Mouse (Mus musculus): ENCODE results near the gene Olfr1061. TPM values are rescaled to one million over a fixed set of nuclear protein-coding genes. Genes with fewer than 3 reads are reported as not detected.
"Not testable (repeated sequence)": the region's sequence is repeated elsewhere in the genome, so short reads cannot be mapped to it uniquely, and the experiment has no call there.

The Olfr1061 gene
- not detected in 2 replicates for polyA plus RNA-seq (2016; fragmentation: Nextera tagmentation; extraction: Ambion mirVana)

DNA sequence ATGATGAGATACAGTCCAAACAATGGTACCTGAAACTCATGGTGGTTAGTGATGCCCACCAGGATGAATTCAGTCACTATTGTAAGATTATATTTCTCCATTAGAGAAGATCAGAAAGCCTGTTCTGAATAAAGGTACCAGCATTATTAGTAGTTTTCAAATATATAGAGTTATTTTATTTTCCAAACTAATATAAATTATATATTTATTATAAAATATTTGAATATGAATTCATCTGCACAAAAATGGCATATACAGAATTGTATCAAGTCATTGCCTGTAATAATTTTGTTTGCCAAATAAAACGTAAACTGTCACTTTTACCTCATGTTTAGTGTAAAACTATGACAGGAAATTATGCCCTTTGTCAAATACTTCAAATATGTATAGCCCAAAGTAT, at the start of gene Olfr1061:
Gene Olfr1061 (minus strand): TSS at position 101 of the 400 bp plus-strand sequence.
- Histone ChIP-seq H3K36me3 (no peaks in the 10 kb centered on the region), H3K4me1 (no peaks in the 10 kb centered on the region), H3K27ac (no peak within 1 kb of the TSS), H3K4me3 (no peak within 1 kb of the TSS), H3K27me3 (ENCODE audit: low read depth, poor library complexity, severe bottlenecking) (no peaks in the 10 kb centered on the region), H3K9me3 (replicated peaks) (no peaks in the 10 kb centered on the region)
- 87% methylated on average over 1 of the region's 1 CpGs for WGBS
- no peak for DNase-seq (ENCODE audit: low spot score)

- DNase-seq (ENCODE audit: low spot score): no peak
- Histone ChIP-seq H3K4me1 (no peaks in the 10 kb centered on the region), H3K27me3 (ENCODE audit: low read depth, poor library complexity, severe bottlenecking) (no peaks in the 10 kb centered on the region), H3K4me3 (no peak overlapping the region), H3K27ac (no peak overlapping the region), H3K9me3 (replicated peaks) (no peaks in the 10 kb centered on the region), H3K36me3 (no peaks in the 10 kb centered on the region)
- 86% methylated on average over 1 of the region's 1 CpGs for WGBS
Observed at GRCm38 (mm10) chr2:86460434-86460833, 46.6 kb upstream of the Olfr1061 start.

- no peaks in the 10 kb centered on the region for H3K27me3 ChIP-seq (ENCODE audit: low read depth, poor library complexity, severe bottlenecking)
- H3K36me3 ChIP-seq: no peaks in the 10 kb centered on the region
- no peak within 1 kb of the TSS for H3K27ac ChIP-seq
- WGBS: 91% methylated on average over 1 of the region's 1 CpGs
- H3K4me1 ChIP-seq: no peaks in the 10 kb centered on the region
- no peak for DNase-seq (ENCODE audit: low spot score)
- H3K4me3 ChIP-seq: no peak within 1 kb of the TSS
- no peaks in the 10 kb centered on the region for H3K9me3 ChIP-seq (replicated peaks)
Observed at GRCm38 (mm10) chr2:86456169-86456568, 42.3 kb upstream of the Olfr1061 start, which contains the start of gene Olfr1066. Gene Olfr1066 (minus strand): TSS chr2:86456269.

DNA sequence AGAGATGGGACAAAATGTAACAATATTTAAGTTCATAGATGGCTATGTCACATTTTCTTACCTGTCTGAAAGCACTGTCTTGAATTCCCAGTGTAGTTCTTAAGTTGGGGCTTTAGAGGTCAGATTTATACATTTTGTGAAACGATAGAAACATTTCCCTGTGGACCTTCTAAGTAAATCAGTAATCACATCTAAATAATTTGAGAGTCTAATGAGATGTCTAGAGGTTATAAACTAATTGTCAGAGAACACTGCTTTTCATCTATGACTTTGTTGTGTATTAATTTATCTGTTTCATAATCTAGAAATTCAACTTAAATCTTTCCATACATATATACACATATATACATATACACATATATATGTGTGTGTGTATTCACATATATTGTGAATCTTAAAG, 36.6 kb upstream of the Olfr1061 start, which contains the start of gene Olfr1065:
Gene Olfr1065 (minus strand): TSS at position 101 of the 400 bp plus-strand sequence.
- H3K36me3 ChIP-seq; H3K9me3 ChIP-seq (replicated peaks); H3K4me1 ChIP-seq; DNase-seq (ENCODE audit: low spot score); H3K27me3 ChIP-seq (ENCODE audit: low read depth, poor library complexity, severe bottlenecking); H3K4me3 ChIP-seq; H3K27ac ChIP-seq: not testable (repeated sequence)
- WGBS: 87% methylated on average over 1 of the region's 1 CpGs

DNA sequence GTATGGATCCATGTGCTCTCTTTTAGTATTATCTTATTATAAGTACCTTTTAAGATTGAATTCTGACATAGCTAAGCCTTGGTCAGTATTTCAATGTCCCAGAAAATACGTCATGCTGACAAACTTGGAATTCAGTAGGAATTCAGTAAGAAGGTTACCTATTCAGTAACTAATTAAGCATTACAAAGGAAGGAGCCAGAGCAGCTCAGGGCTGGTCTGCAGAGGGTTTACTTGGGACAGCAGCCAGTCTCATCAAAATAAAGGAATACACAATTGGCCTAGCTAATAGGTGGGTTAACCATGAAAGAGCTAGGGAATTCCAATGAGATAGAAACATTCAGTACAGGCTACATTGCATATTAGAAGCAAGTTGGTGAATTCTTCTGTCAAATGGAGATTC, 28.3 kb upstream of the Olfr1061 start:
- 83% methylated on average over 1 of the region's 1 CpGs for WGBS
- not testable (repeated sequence) for DNase-seq (ENCODE audit: low spot score); H3K27me3 ChIP-seq (ENCODE audit: low read depth, poor library complexity, severe bottlenecking); H3K4me1 ChIP-seq; H3K9me3 ChIP-seq (replicated peaks); H3K36me3 ChIP-seq; H3K27ac ChIP-seq; H3K4me3 ChIP-seq

- WGBS: 90% methylated on average over 8 of the region's 8 CpGs
- H3K36me3 ChIP-seq; H3K27ac ChIP-seq; H3K4me3 ChIP-seq; DNase-seq (ENCODE audit: low spot score); H3K27me3 ChIP-seq (ENCODE audit: low read depth, poor library complexity, severe bottlenecking); H3K9me3 ChIP-seq (replicated peaks); H3K4me1 ChIP-seq: not testable (repeated sequence)
Observed at GRCm38 (mm10) chr2:86428511-86428910, 14.7 kb upstream of the Olfr1061 start.

- H3K36me3 ChIP-seq; H3K4me3 ChIP-seq; DNase-seq (ENCODE audit: low spot score): not testable (repeated sequence)
Observed at GRCm38 (mm10) chr2:86426649-86427048, 12.8 kb upstream of the Olfr1061 start, which contains the start of gene Olfr1062. Gene Olfr1062 (minus strand): TSS chr2:86426749.

GRCm38 (mm10) chr2:86395114-86395513, 18.7 kb downstream of the Olfr1061 start:
- WGBS: 92% methylated on average over 2 of the region's 2 CpGs
- H3K27me3 ChIP-seq (ENCODE audit: low read depth, poor library complexity, severe bottlenecking): no peaks in the 10 kb centered on the region
- no peaks in the 10 kb centered on the region for H3K9me3 ChIP-seq (replicated peaks)
- no peak overlapping the region for H3K27ac ChIP-seq
- no peak for DNase-seq (ENCODE audit: low spot score)
- no peak overlapping the region for H3K4me3 ChIP-seq
- H3K36me3 ChIP-seq: no peaks in the 10 kb centered on the region
- no peaks in the 10 kb centered on the region for H3K4me1 ChIP-seq

More at GRCm38 (mm10) chr2:86426649-86427048, 12.8 kb upstream of the Olfr1061 start, which contains the start of gene Olfr1062:
- not testable (repeated sequence) for H3K4me1 ChIP-seq; H3K27me3 ChIP-seq (ENCODE audit: low read depth, poor library complexity, severe bottlenecking); H3K27ac ChIP-seq; H3K9me3 ChIP-seq (replicated peaks)

- not testable (repeated sequence) for H3K36me3 ChIP-seq; H3K4me1 ChIP-seq; DNase-seq (ENCODE audit: low spot score); H3K9me3 ChIP-seq (replicated peaks); H3K27me3 ChIP-seq (ENCODE audit: low read depth, poor library complexity, severe bottlenecking); H3K4me3 ChIP-seq; H3K27ac ChIP-seq
Observed at GRCm38 (mm10) chr2:86388461-86388860, 25.4 kb downstream of the Olfr1061 start, which contains the start of gene Olfr1058. Gene Olfr1058 (minus strand): TSS chr2:86388561.

- Histone ChIP-seq H3K27ac (no peak within 1 kb of the TSS), H3K4me1 (no peaks in the 10 kb centered on the region), H3K36me3 (no peaks in the 10 kb centered on the region), H3K9me3 (replicated peaks) (no peaks in the 10 kb centered on the region), H3K27me3 (ENCODE audit: low read depth, poor library complexity, severe bottlenecking) (no peaks in the 10 kb centered on the region), H3K4me3 (no peak within 1 kb of the TSS)
- DNase-seq (ENCODE audit: low spot score): no peak
Observed at GRCm38 (mm10) chr2:86378293-86378692, 35.6 kb downstream of the Olfr1061 start, which contains the start of gene Olfr1057. Gene Olfr1057 (minus strand): TSS chr2:86378393.

DNA sequence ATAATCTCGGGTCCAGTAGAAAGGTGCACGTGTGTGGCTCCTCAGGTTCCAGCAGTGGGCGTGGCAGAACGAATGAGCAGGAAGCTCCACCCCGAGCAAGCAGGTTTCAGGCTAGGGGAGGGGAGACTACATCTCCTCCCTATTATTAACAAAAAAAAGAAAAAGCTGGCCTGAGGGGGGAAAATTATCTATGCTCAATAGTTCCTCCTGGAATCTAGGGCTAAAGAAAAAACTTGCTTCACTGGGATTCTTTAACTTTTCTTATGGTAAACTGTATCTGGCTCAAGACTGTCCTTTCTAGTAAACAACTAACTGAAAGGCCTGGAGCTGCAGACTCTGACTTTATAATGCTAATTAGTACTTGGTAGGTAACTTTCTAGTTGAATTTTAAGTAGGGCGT, 47.5 kb downstream of the Olfr1061 start:
- not testable (repeated sequence) for DNase-seq (ENCODE audit: low spot score); H3K9me3 ChIP-seq (replicated peaks); H3K4me3 ChIP-seq; H3K4me1 ChIP-seq; H3K27me3 ChIP-seq (ENCODE audit: low read depth, poor library complexity, severe bottlenecking); H3K27ac ChIP-seq; H3K36me3 ChIP-seq
- WGBS: 50% methylated on average over 1 of the region's 6 CpGs

Other genes starting within 250 kb of the Olfr1061 start
- not detected in 2 replicates for gene Olfr1043, start 246.5 kb downstream of the Olfr1061 start, polyA plus RNA-seq (2016; fragmentation: Nextera tagmentation; extraction: Ambion mirVana)
- not detected in 2 replicates for gene Olfr1044, start 236.2 kb downstream of the Olfr1061 start, polyA plus RNA-seq (2016; fragmentation: Nextera tagmentation; extraction: Ambion mirVana)
- gene Olfr52, start 228.4 kb downstream of the Olfr1061 start, polyA plus RNA-seq (2016; fragmentation: Nextera tagmentation; extraction: Ambion mirVana): not detected in 2 replicates
- gene Olfr1045, start 211.0 kb downstream of the Olfr1061 start, polyA plus RNA-seq (2016; fragmentation: Nextera tagmentation; extraction: Ambion mirVana): not detected in 2 replicates
- not detected in 2 replicates for gene Olfr1046, start 194.7 kb downstream of the Olfr1061 start, polyA plus RNA-seq (2016; fragmentation: Nextera tagmentation; extraction: Ambion mirVana)
- not detected in 2 replicates for gene Olfr1047, start 182.6 kb downstream of the Olfr1061 start, polyA plus RNA-seq (2016; fragmentation: Nextera tagmentation; extraction: Ambion mirVana)
- gene Olfr1048, start 173.8 kb downstream of the Olfr1061 start, polyA plus RNA-seq (2016; fragmentation: Nextera tagmentation; extraction: Ambion mirVana): not detected in 2 replicates
- not detected in 2 replicates for gene Olfr1049, start 155.7 kb downstream of the Olfr1061 start, polyA plus RNA-seq (2016; fragmentation: Nextera tagmentation; extraction: Ambion mirVana)
- gene Olfr1051, start 135.0 kb downstream of the Olfr1061 start, polyA plus RNA-seq (2016; fragmentation: Nextera tagmentation; extraction: Ambion mirVana): not detected in 2 replicates
- gene Olfr1052, start 121.6 kb downstream of the Olfr1061 start, polyA plus RNA-seq (2016; fragmentation: Nextera tagmentation; extraction: Ambion mirVana): not detected in 2 replicates
- not detected in 2 replicates for gene Olfr1053, start 98.8 kb downstream of the Olfr1061 start, polyA plus RNA-seq (2016; fragmentation: Nextera tagmentation; extraction: Ambion mirVana)
- not detected in 2 replicates for gene Olfr1054, start 78.6 kb downstream of the Olfr1061 start, polyA plus RNA-seq (2016; fragmentation: Nextera tagmentation; extraction: Ambion mirVana)
- gene Olfr1055, start 63.8 kb downstream of the Olfr1061 start, polyA plus RNA-seq (2016; fragmentation: Nextera tagmentation; extraction: Ambion mirVana): not detected in 2 replicates
- not detected in 2 replicates for gene Olfr1056, start 51.6 kb downstream of the Olfr1061 start, polyA plus RNA-seq (2016; fragmentation: Nextera tagmentation; extraction: Ambion mirVana)
- not detected in 2 replicates for gene Olfr1057, start 35.7 kb downstream of the Olfr1061 start, polyA plus RNA-seq (2016; fragmentation: Nextera tagmentation; extraction: Ambion mirVana)
- gene Olfr1058, start 25.5 kb downstream of the Olfr1061 start, polyA plus RNA-seq (2016; fragmentation: Nextera tagmentation; extraction: Ambion mirVana): not detected in 2 replicates
- not detected in 2 replicates for gene Olfr1062, start 12.7 kb upstream of the Olfr1061 start, polyA plus RNA-seq (2016; fragmentation: Nextera tagmentation; extraction: Ambion mirVana)
- gene Olfr1065, start 36.5 kb upstream of the Olfr1061 start, polyA plus RNA-seq (2016; fragmentation: Nextera tagmentation; extraction: Ambion mirVana): not detected in 2 replicates
- not detected in 2 replicates for gene Olfr1066, start 42.2 kb upstream of the Olfr1061 start, polyA plus RNA-seq (2016; fragmentation: Nextera tagmentation; extraction: Ambion mirVana)
- not detected in 2 replicates for gene Olfr228, start 73.3 kb upstream of the Olfr1061 start, polyA plus RNA-seq (2016; fragmentation: Nextera tagmentation; extraction: Ambion mirVana)
- not detected in 2 replicates for gene Olfr1076, start 94.4 kb upstream of the Olfr1061 start, polyA plus RNA-seq (2016; fragmentation: Nextera tagmentation; extraction: Ambion mirVana)
- gene Olfr1079, start 128.4 kb upstream of the Olfr1061 start, polyA plus RNA-seq (2016; fragmentation: Nextera tagmentation; extraction: Ambion mirVana): not detected in 2 replicates
- gene Olfr1080, start 144.2 kb upstream of the Olfr1061 start, polyA plus RNA-seq (2016; fragmentation: Nextera tagmentation; extraction: Ambion mirVana): not detected in 2 replicates
- not detected in 2 replicates for gene Olfr1082, start 184.9 kb upstream of the Olfr1061 start, polyA plus RNA-seq (2016; fragmentation: Nextera tagmentation; extraction: Ambion mirVana)
- gene Olfr1084, start 225.7 kb upstream of the Olfr1061 start, polyA plus RNA-seq (2016; fragmentation: Nextera tagmentation; extraction: Ambion mirVana): not detected in 2 replicates
- not detected in 2 replicates for gene Olfr1085, start 248.0 kb upstream of the Olfr1061 start, polyA plus RNA-seq (2016; fragmentation: Nextera tagmentation; extraction: Ambion mirVana)

Data from limb, embryonic 10.5 days (tissue).